Mouse (Mus musculus): Measurements from ENCODE around the gene Cdkn1b.

GRCm38 (mm10) chr6:134926338-134926705 lies 6.1 kb downstream of the Cdkn1b start:
- TF ChIP-seq FLI1 (IDR thresholded peaks at IDR 0.05; ENCODE audit: low read length) (no peak), GATA1 (IDR thresholded peaks at IDR 0.05; ENCODE audit: borderline replicate concordance, low read length) (no peak)

All from megakaryocyte, embryonic 14.5 days (primary cell).